Mouse (Mus musculus) liver, embryonic 13.5 days (tissue): ENCODE data around the gene Slc12a7. TPM values are rescaled to one million over a fixed set of nuclear protein-coding genes. Genes with fewer than 3 reads are reported as not detected.
A peak's percentile ranks its signal among the peaks of the same experiment; 100 is the strongest.
"Not testable (repeated sequence)": the region's sequence is repeated elsewhere in the genome, so short reads cannot be mapped to it uniquely, and the experiment has no call there.

ENCODE experiments used
- ATAC-seq: fragments of 200-750 bp; cut with Nextera tagmentation; 2 replicates; pipeline ENCODE4 v1.8.0; 2017; ENCODE audit warnings: low read depth, mild to moderate bottlenecking, moderate number of reproducible peaks, moderate library complexity
- DNase-seq: peaks from one replicate; pipeline ENCODE4 v3.0.0; 2022
- H3K27ac ChIP-seq: fragments of 300-500 bp; sonication (generic); 2 replicates; pipeline ENCODE4 v1.5.1; 2015; ENCODE audit warnings: moderate library complexity, mild to moderate bottlenecking, inconsistent platforms
- H3K27me3 ChIP-seq: fragments of 300-500 bp; sonication (generic); 2 replicates; pipeline ENCODE4 v1.6.1; 2015; ENCODE audit warnings: mild to moderate bottlenecking, inconsistent platforms
- H3K36me3 ChIP-seq: fragments of 300-500 bp; sonication (generic); 2 replicates; pipeline ENCODE4 v1.6.1; 2015; ENCODE audit warnings: mild to moderate bottlenecking, inconsistent platforms
- H3K4me1 ChIP-seq: fragments of 300-500 bp; sonication (generic); replicated peaks from 2 replicates; pipeline ENCODE4 v1.6.1; 2015; ENCODE audit warnings: inconsistent platforms
- H3K4me2 ChIP-seq: fragments of 300-500 bp; sonication (generic); 2 replicates; pipeline ENCODE4 v1.6.1; 2015; ENCODE audit warnings: inconsistent platforms, mild to moderate bottlenecking, moderate library complexity
- H3K4me3 ChIP-seq: fragments of 300-500 bp; sonication (generic); replicated peaks from 2 replicates; pipeline ENCODE4 v1.5.1; 2015; ENCODE audit warnings: mild to moderate bottlenecking, inconsistent platforms
- H3K9ac ChIP-seq: fragments of 300-500 bp; sonication (generic); 2 replicates; pipeline ENCODE4 v1.6.1; 2015; ENCODE audit warnings: mild to moderate bottlenecking, inconsistent platforms
- H3K9me3 ChIP-seq: fragments of 300-500 bp; sonication (generic); replicated peaks from 2 replicates; pipeline ENCODE4 v1.6.1; 2016; ENCODE audit warnings: inconsistent platforms
- WGBS: fragments of 180-500 bp; shearing (Covaris S2); methylation state at CpG from one replicate; pipeline ENCODE4 v1.1.7; 2015; ENCODE audit not compliant: insufficient replicate concordance; 5-methylcytosine and 5-hydroxymethylcytosine counted together
- polyA plus RNA-seq: library from polyadenylated mRNA; unstranded; fragments of >200 nt; fragmentation: Nextera tagmentation; extraction: Ambion mirVana; gene quantifications from 2 replicates; pipeline ENCODE4 v1.2.1, GENCODE M21; 2015

Gene Slc12a7
- polyA plus RNA-seq, 1 experiment from 2014 or later: 6.9 TPM

- Histone ChIP-seq H3K9me3 (no peaks in the 10 kb centered on the region), H3K4me2 (no peak overlapping the region), H3K4me3 (no peak overlapping the region), H3K9ac (no peak overlapping the region), H3K27me3 (no peaks in the 10 kb centered on the region), H3K36me3 (no peaks in the 10 kb centered on the region), H3K4me1 (peaks cover 4% of the 10 kb centered on the region; the same call in 1 of the 2 replicates), H3K27ac (no peak overlapping the region)
- WGBS: 72% methylated on average over 12 of the region's 12 CpGs
- DNase-seq (no peak), ATAC-seq (no peak)
Measured at GRCm38 (mm10) chr13:73700554-73700953, 32.3 kb upstream of the Slc12a7 start.

GRCm38 (mm10) chr13:73701161-73701883 lies 31.6 kb upstream of the Slc12a7 start:
- H3K9me3 ChIP-seq: no peaks in the 10 kb centered on the region
- no peak overlapping the region for H3K27ac ChIP-seq
- ATAC-seq (no peak), DNase-seq (no peak)
- no peaks in the 10 kb centered on the region for H3K4me1 ChIP-seq
- 53% methylated on average over 9 of the region's 9 CpGs for WGBS
- no peak overlapping the region for H3K4me2 ChIP-seq
- no peaks in the 10 kb centered on the region for H3K27me3 ChIP-seq
- H3K9ac ChIP-seq: no peak overlapping the region
- H3K4me3 ChIP-seq: no peak overlapping the region
- no peaks in the 10 kb centered on the region for H3K36me3 ChIP-seq

- Histone ChIP-seq H3K9me3 (no peaks in the 10 kb centered on the region), H3K27ac (no peak overlapping the region), H3K9ac (no peak overlapping the region), H3K4me3 (no peak overlapping the region), H3K4me2 (no peak overlapping the region), H3K4me1 (no peaks in the 10 kb centered on the region), H3K36me3 (no peaks in the 10 kb centered on the region), H3K27me3 (no peaks in the 10 kb centered on the region)
- ATAC-seq (no peak), DNase-seq (no peak)
- 50% methylated on average over 4 of the region's 4 CpGs for WGBS
Measured at GRCm38 (mm10) chr13:73702776-73703175, 30.1 kb upstream of the Slc12a7 start.

GRCm38 (mm10) chr13:73703486-73703885 lies 29.4 kb upstream of the Slc12a7 start:
- not testable (repeated sequence) for H3K4me2 ChIP-seq, DNase-seq, ATAC-seq, H3K36me3 ChIP-seq, H3K9me3 ChIP-seq, H3K9ac ChIP-seq, H3K27ac ChIP-seq, H3K4me3 ChIP-seq, H3K27me3 ChIP-seq, H3K4me1 ChIP-seq
- 42% methylated on average over 4 of the region's 4 CpGs for WGBS

- Histone ChIP-seq H3K9ac (no peak within 1 kb of the TSS), H3K27ac (no peak within 1 kb of the TSS), H3K36me3 (no peaks in the 10 kb centered on the region), H3K9me3 (no peaks in the 10 kb centered on the region), H3K4me3 (no peak within 1 kb of the TSS), H3K4me1 (no peaks in the 10 kb centered on the region), H3K4me2 (no peak within 1 kb of the TSS), H3K27me3 (no peaks in the 10 kb centered on the region)
- no peak for DNase-seq
- WGBS: 61% methylated on average over 7 of the region's 7 CpGs
- ATAC-seq: no peak
Measured at GRCm38 (mm10) chr13:73704694-73705325, 28.1 kb upstream of the Slc12a7 start, which contains the start of gene Slc6a19. Gene Slc6a19, minus strand, starts transcription at chr13:73704865.

- Histone ChIP-seq H3K9ac (no peak overlapping the region), H3K27me3 (no peaks in the 10 kb centered on the region), H3K9me3 (no peaks in the 10 kb centered on the region), H3K4me2 (no peak overlapping the region), H3K27ac (no peak overlapping the region), H3K4me1 (no peaks in the 10 kb centered on the region), H3K36me3 (no peaks in the 10 kb centered on the region), H3K4me3 (no peak overlapping the region)
- 42% methylated on average over 6 of the region's 6 CpGs for WGBS
- DNase-seq: no peak
- no peak for ATAC-seq
Measured at GRCm38 (mm10) chr13:73709491-73709890, 23.4 kb upstream of the Slc12a7 start.

GRCm38 (mm10) chr13:73711221-73711620 lies 21.7 kb upstream of the Slc12a7 start:
- Histone ChIP-seq H3K9me3 (no peaks in the 10 kb centered on the region), H3K4me3 (no peak overlapping the region), H3K4me1 (no peaks in the 10 kb centered on the region), H3K27me3 (no peaks in the 10 kb centered on the region), H3K36me3 (no peaks in the 10 kb centered on the region), H3K27ac (no peak overlapping the region), H3K9ac (no peak overlapping the region), H3K4me2 (no peak overlapping the region)
- DNase-seq: no peak
- no peak for ATAC-seq
- 65% methylated on average over 5 of the region's 5 CpGs for WGBS

GRCm38 (mm10) chr13:73711803-73712202 lies 21.1 kb upstream of the Slc12a7 start:
- ATAC-seq: no peak
- H3K9me3 ChIP-seq: no peaks in the 10 kb centered on the region
- 71% methylated on average over 5 of the region's 5 CpGs for WGBS

GRCm38 (mm10) chr13:73712228-73712627 lies 20.7 kb upstream of the Slc12a7 start:
- peak; percentile 26; the same call in 1 of the 2 replicates for ATAC-seq
- Histone ChIP-seq H3K27ac (no peak overlapping the region), H3K36me3 (no peaks in the 10 kb centered on the region), H3K4me2 (no peak overlapping the region), H3K9me3 (no peaks in the 10 kb centered on the region), H3K4me1 (no peaks in the 10 kb centered on the region), H3K27me3 (no peaks in the 10 kb centered on the region), H3K9ac (no peak overlapping the region), H3K4me3 (no peak overlapping the region)
- 55% methylated on average over 3 of the region's 3 CpGs for WGBS
- DNase-seq: no peak

More at GRCm38 (mm10) chr13:73711803-73712202, 21.1 kb upstream of the Slc12a7 start:
- DNase-seq: no peak
- H3K4me1 ChIP-seq: no peaks in the 10 kb centered on the region
- no peak overlapping the region for H3K4me2 ChIP-seq
- no peaks in the 10 kb centered on the region for H3K36me3 ChIP-seq
- no peak overlapping the region for H3K9ac ChIP-seq
- no peaks in the 10 kb centered on the region for H3K27me3 ChIP-seq
- H3K4me3 ChIP-seq: no peak overlapping the region
- H3K27ac ChIP-seq: no peak overlapping the region

GRCm38 (mm10) chr13:73713204-73713603 lies 19.7 kb upstream of the Slc12a7 start:
- DNase-seq: no peak
- no peaks in the 10 kb centered on the region for H3K36me3 ChIP-seq
- 48% methylated on average over 4 of the region's 4 CpGs for WGBS
- no peak overlapping the region for H3K9ac ChIP-seq
- H3K27ac ChIP-seq: no peak overlapping the region
- no peak overlapping the region for H3K4me3 ChIP-seq
- no peaks in the 10 kb centered on the region for H3K27me3 ChIP-seq
- no peak for ATAC-seq
- no peak overlapping the region for H3K4me2 ChIP-seq
- H3K9me3 ChIP-seq: no peaks in the 10 kb centered on the region
- H3K4me1 ChIP-seq: no peaks in the 10 kb centered on the region

GRCm38 (mm10) chr13:73714020-73714419 lies 18.9 kb upstream of the Slc12a7 start:
- no peaks in the 10 kb centered on the region for H3K27me3 ChIP-seq
- no peak overlapping the region for H3K4me3 ChIP-seq
- no peaks in the 10 kb centered on the region for H3K9me3 ChIP-seq
- no peak overlapping the region for H3K27ac ChIP-seq
- DNase-seq (no peak), ATAC-seq (no peak)
- no peaks in the 10 kb centered on the region for H3K36me3 ChIP-seq
- H3K4me2 ChIP-seq: no peak overlapping the region
- WGBS: 42% methylated on average over 2 of the region's 2 CpGs
- H3K9ac ChIP-seq: no peak overlapping the region
- no peaks in the 10 kb centered on the region for H3K4me1 ChIP-seq

GRCm38 (mm10) chr13:73718225-73718624 lies 14.7 kb upstream of the Slc12a7 start:
- H3K4me3 ChIP-seq: no peak overlapping the region
- no peaks in the 10 kb centered on the region for H3K9me3 ChIP-seq
- no peaks in the 10 kb centered on the region for H3K27me3 ChIP-seq
- H3K27ac ChIP-seq: no peak overlapping the region
- no peaks in the 10 kb centered on the region for H3K4me1 ChIP-seq
- ATAC-seq: no peak
- H3K9ac ChIP-seq: no peak overlapping the region
- H3K36me3 ChIP-seq: no peaks in the 10 kb centered on the region
- DNase-seq: peak; percentile 33
- H3K4me2 ChIP-seq: no peak overlapping the region
- 4% methylated on average over 2 of the region's 2 CpGs for WGBS
